Mouse (Mus musculus) MN1 (cell line): Measurements from ENCODE around the gene Atg2a.
"Not testable (repeated sequence)": the region's sequence is repeated elsewhere in the genome, so short reads cannot be mapped to it uniquely, and the experiment has no call there.

Experiments
- DNase-seq: peaks from one replicate; pipeline ENCODE4 v3.0.0-alpha.2; 2016; ENCODE audit warnings: low spot score

Atg2a gene

GRCm38 (mm10) chr19:6276426-6277421, 35.3 kb downstream of the Atg2a start, which contains the start of gene Ehd1:
Gene Ehd1 (plus strand): TSS chr19:6276725.
- DNase-seq, result peak; percentile 99

- DNase-seq, result peak; percentile 66
These were observed 36.4 kb downstream of the Atg2a start for GRCm38 (mm10) chr19:6277661-6278438.

GRCm38 (mm10) chr19:6278439-6279073, 37.1 kb downstream of the Atg2a start:
- no peak for DNase-seq

GRCm38 (mm10) chr19:6279481-6280144, 38.1 kb downstream of the Atg2a start:
- no peak for DNase-seq

- DNase-seq, result no peak
These were observed 39.1 kb downstream of the Atg2a start for GRCm38 (mm10) chr19:6280554-6280953.

GRCm38 (mm10) chr19:6281122-6282020, 39.9 kb downstream of the Atg2a start:
- peak; percentile 69 for DNase-seq

- no peak for DNase-seq
These were observed 41.5 kb downstream of the Atg2a start for GRCm38 (mm10) chr19:6283001-6283400.

- no peak for DNase-seq
These were observed 43.0 kb downstream of the Atg2a start for GRCm38 (mm10) chr19:6284502-6284901.

GRCm38 (mm10) chr19:6285226-6285625, 43.8 kb downstream of the Atg2a start:
- DNase-seq, result no peak

- no peak for DNase-seq
These were observed 44.4 kb downstream of the Atg2a start for GRCm38 (mm10) chr19:6285632-6286433.

- DNase-seq, result no peak
These were observed 45.2 kb downstream of the Atg2a start for GRCm38 (mm10) chr19:6286434-6287401.

- DNase-seq, result no peak
These were observed 46.9 kb downstream of the Atg2a start for GRCm38 (mm10) chr19:6288236-6288894.

GRCm38 (mm10) chr19:6289696-6290238, 48.3 kb downstream of the Atg2a start:
- DNase-seq, result no peak

GRCm38 (mm10) chr19:6290720-6291116, 49.2 kb downstream of the Atg2a start:
- not testable (repeated sequence) for DNase-seq

- no peak for DNase-seq
These were observed 49.8 kb downstream of the Atg2a start for GRCm38 (mm10) chr19:6291117-6291781.

- DNase-seq, result no peak
These were observed 50.8 kb downstream of the Atg2a start for GRCm38 (mm10) chr19:6292262-6292661.

GRCm38 (mm10) chr19:6294301-6294700, 52.8 kb downstream of the Atg2a start:
- no peak for DNase-seq
